Mouse (Mus musculus): ENCODE measurements around the gene Narfl. TPM values are rescaled to one million over a fixed set of nuclear protein-coding genes. Genes with fewer than 3 reads are reported as not detected.

Gene Narfl
- polyA plus RNA-seq, 1 experiment = 18.6 TPM

DNA sequence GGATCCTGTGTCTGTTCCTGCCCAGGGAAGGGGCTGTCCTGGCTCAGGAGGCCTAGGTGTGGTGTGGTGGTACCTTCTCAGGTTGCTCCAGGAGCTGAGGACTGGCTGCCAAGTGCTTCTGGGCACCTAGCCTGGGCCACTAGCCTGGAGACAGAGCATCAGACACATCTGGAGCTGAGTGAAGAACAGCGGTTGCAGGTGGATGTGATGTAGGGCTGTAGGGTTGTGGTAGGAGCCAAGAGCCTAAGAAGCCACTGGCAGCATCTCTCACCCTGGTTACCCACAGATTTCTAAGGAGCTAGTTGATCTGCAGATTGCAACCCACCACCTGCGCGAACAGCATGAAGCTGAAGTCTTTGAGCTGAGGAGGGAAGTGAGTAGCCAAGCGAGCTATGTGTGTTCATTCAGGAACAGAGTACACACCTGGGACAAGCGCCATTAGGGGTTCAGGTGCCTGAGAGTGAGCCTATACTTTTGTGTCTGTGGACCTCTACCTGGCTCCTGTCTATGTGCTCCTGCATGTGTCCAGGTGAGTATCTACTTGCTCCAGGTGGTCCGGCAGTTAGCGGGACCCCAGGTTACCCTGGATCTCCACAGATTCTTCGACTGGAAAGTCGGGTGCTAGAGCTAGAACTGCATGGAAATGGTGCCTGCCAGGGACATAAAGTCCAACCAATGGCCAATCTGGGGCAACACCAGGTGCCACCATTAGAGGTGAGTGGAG lies 13.4 kb downstream of the Narfl start:
- peaks cover 7% of the 10 kb centered on the region for H3K36me3 ChIP-seq (ENCODE audit: control insufficient read depth, insufficient read depth, low read length)
- DNase-seq (ENCODE audit: low read depth in 1 of 2, low spot score in 2 of 2) = no peak
- no peak for TF ChIP-seq POLR2A (IDR thresholded peaks at IDR 0.05; ENCODE audit: low read depth, low read length)
- H3K4me3 ChIP-seq (ENCODE audit: extremely low read depth, insufficient read depth, insufficient read length) = no peak overlapping the region
- H3K27ac ChIP-seq (ENCODE audit: insufficient read depth, low read length) = no peak overlapping the region
- H3K27me3 ChIP-seq (ENCODE audit: control insufficient read depth, insufficient read depth, low read length) = no peaks in the 10 kb centered on the region
- WGBS = 87% methylated on average over 9 of the region's 9 CpGs
- peaks cover 11% of the 10 kb centered on the region for H3K4me1 ChIP-seq (ENCODE audit: control insufficient read depth, insufficient read depth, insufficient read length)

DNA sequence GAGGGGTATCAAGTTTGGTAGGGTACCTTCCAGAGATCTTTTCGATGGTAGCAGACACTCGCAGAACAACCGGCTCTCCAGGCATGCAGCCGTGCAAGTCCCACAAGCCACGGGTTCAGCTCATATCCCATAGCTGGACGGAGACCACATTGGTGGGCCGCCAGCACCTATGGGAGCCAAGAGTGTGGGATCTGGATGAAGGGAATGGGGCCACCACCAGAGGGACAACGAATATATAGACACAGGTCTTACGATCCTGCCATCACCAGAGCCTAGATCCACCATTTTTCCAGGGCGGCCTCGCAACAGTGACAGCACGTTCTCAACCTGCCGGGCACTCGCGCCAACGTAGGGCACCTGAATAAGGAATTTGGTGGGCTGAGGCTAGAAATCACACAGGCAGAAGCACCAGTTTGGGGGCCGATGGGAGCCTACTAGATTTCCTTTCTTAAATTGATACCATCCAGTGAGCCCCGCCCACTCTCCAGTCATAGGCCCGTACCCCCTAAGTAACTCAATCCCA lies 17.8 kb downstream of the Narfl start:
- H3K27ac ChIP-seq (ENCODE audit: insufficient read depth, low read length) = peak overlapping the region; percentile 94; the same call in 1 of the 2 replicates
- peak overlapping the region; percentile 97 for H3K4me3 ChIP-seq (ENCODE audit: extremely low read depth, insufficient read depth, insufficient read length)
- WGBS = 26% methylated on average over 19 of the region's 19 CpGs
- TF ChIP-seq CTCF (IDR thresholded peaks at IDR 0.05; ENCODE audit: extremely low read depth, insufficient read depth, insufficient read length, insufficient replicate concordance) (no peak), POLR2A (IDR thresholded peaks at IDR 0.05; ENCODE audit: low read depth, low read length) (no peak)
- H3K27me3 ChIP-seq (ENCODE audit: control insufficient read depth, insufficient read depth, low read length) = no peaks in the 10 kb centered on the region
- H3K36me3 ChIP-seq (ENCODE audit: control insufficient read depth, insufficient read depth, low read length) = no peaks in the 10 kb centered on the region; the same call in none of the 2 replicates
- no peak for DNase-seq (ENCODE audit: low read depth in 1 of 2, low spot score in 2 of 2)
- H3K4me1 ChIP-seq (ENCODE audit: control insufficient read depth, insufficient read depth, insufficient read length) = peaks cover 15% of the 10 kb centered on the region

- DNase-seq (ENCODE audit: low read depth in 1 of 2, low spot score in 2 of 2) = peak; percentile 82 to 83
- no peaks in the 10 kb centered on the region; the same call in none of the 2 replicates for H3K36me3 ChIP-seq (ENCODE audit: control insufficient read depth, insufficient read depth, low read length)
- H3K27me3 ChIP-seq (ENCODE audit: control insufficient read depth, insufficient read depth, low read length) = no peaks in the 10 kb centered on the region
- under 1% methylated on average over 45 of the region's 45 CpGs for WGBS
- H3K27ac ChIP-seq (ENCODE audit: insufficient read depth, low read length) = peak overlapping the region; percentile 94
- H3K4me3 ChIP-seq (ENCODE audit: extremely low read depth, insufficient read depth, insufficient read length) = peak overlapping the region; percentile 97
- peaks cover 15% of the 10 kb centered on the region for H3K4me1 ChIP-seq (ENCODE audit: control insufficient read depth, insufficient read depth, insufficient read length)
- TF ChIP-seq CTCF (IDR thresholded peaks at IDR 0.05; ENCODE audit: extremely low read depth, insufficient read depth, insufficient read length, insufficient replicate concordance) (no peak), POLR2A (IDR thresholded peaks at IDR 0.05; ENCODE audit: low read depth, low read length) (peak; percentile 72)
These were observed 18.4 kb downstream of the Narfl start for GRCm38 (mm10) chr17:25791843-25792527.

DNA sequence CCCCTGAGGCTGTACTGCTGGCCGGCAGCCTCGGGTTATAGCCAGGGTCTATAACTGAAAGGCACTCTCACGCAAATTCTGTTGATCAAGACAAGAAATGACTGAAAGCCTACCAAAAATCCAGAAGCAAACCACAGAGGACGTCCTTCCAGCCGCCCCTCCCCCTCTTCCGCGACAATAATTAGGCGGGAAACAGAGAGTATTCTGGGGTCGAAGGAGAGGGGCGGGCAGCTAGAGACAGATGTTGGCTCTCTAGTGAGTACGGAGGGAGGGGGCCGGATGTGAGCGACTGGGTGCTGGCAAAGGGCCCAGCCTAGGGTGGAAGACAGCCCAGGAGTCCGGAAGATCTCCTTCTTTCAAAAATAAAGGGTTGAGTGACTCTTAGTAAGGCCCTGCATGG lies 19.0 kb downstream of the Narfl start, which contains the start of gene Fam173a:
Gene Fam173a, minus strand, starts transcription at position 287 of the 400 bp plus-strand sequence.
- WGBS = under 1% methylated on average over 14 of the region's 14 CpGs
- peaks cover 15% of the 10 kb centered on the region for H3K4me1 ChIP-seq (ENCODE audit: control insufficient read depth, insufficient read depth, insufficient read length)

DNA sequence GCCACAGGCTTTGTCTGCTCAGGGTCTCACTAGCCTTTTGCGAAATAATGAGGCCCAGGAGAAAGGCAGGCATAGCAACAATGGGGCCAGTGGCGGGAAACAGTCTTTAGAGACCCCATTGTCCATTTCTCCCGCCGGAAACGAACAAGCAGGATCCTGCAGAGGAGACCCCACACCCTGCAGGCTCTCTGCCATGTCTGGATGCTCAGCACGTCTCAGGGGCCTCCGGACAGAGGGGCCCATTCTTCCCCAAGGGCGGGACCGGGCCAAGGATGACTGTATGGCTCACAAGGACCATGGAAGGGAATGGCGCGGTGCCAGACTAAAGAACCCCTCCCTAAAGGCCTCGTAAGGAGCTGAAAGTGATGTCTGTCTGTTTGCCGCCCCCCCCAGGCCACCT lies 20.6 kb downstream of the Narfl start:
- WGBS = 92% methylated on average over 13 of the region's 13 CpGs
- Histone ChIP-seq H3K4me3 (ENCODE audit: extremely low read depth, insufficient read depth, insufficient read length) (no peak overlapping the region), H3K36me3 (ENCODE audit: control insufficient read depth, insufficient read depth, low read length) (no peaks in the 10 kb centered on the region; the same call in 1 of the 2 replicates), H3K27me3 (ENCODE audit: control insufficient read depth, insufficient read depth, low read length) (no peaks in the 10 kb centered on the region), H3K4me1 (ENCODE audit: control insufficient read depth, insufficient read depth, insufficient read length) (peaks cover 15% of the 10 kb centered on the region), H3K27ac (ENCODE audit: insufficient read depth, low read length) (no peak overlapping the region)
- no peak for DNase-seq (ENCODE audit: low read depth in 1 of 2, low spot score in 2 of 2)
- no peak for TF ChIP-seq POLR2A (IDR thresholded peaks at IDR 0.05; ENCODE audit: low read depth, low read length)
- no peak for TF ChIP-seq CTCF (IDR thresholded peaks at IDR 0.05; ENCODE audit: extremely low read depth, insufficient read depth, insufficient read length, insufficient replicate concordance)

More for the DNA sequence above, 19.0 kb downstream of the Narfl start, which contains the start of gene Fam173a:
- peak within 1 kb of the TSS; percentile 97 for H3K4me3 ChIP-seq (ENCODE audit: extremely low read depth, insufficient read depth, insufficient read length)
- H3K27me3 ChIP-seq (ENCODE audit: control insufficient read depth, insufficient read depth, low read length) = no peaks in the 10 kb centered on the region
- TF ChIP-seq CTCF (IDR thresholded peaks at IDR 0.05; ENCODE audit: extremely low read depth, insufficient read depth, insufficient read length, insufficient replicate concordance) = no peak
- TF ChIP-seq POLR2A (IDR thresholded peaks at IDR 0.05; ENCODE audit: low read depth, low read length) = no peak
- peak within 1 kb of the TSS; percentile 94 for H3K27ac ChIP-seq (ENCODE audit: insufficient read depth, low read length)
- DNase-seq (ENCODE audit: low read depth in 1 of 2, low spot score in 2 of 2) = peak; percentile 61 to 70
- no peaks in the 10 kb centered on the region; the same call in none of the 2 replicates for H3K36me3 ChIP-seq (ENCODE audit: control insufficient read depth, insufficient read depth, low read length)

DNA sequence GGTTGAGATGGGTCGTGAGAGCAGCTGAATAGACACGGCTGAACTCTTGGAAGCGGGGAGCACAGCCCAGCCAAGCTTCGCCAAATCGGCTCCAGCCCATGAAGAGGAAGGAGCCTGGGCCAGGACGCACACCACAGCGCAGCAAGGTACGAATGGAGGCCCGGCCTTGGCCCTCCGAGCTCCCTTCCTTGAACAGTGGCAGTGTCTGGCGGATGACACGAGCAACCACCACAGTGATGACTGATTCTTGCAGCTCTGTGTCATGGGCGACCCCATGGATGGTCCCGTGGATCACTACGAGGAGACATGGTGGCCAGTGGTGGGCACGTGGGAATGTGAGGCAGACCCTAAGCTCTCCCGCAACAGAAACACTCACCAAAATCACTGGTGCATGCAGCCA lies 21.4 kb downstream of the Narfl start:
- WGBS = 97% methylated on average over 17 of the region's 17 CpGs
- Histone ChIP-seq H3K27ac (ENCODE audit: insufficient read depth, low read length) (no peak overlapping the region), H3K4me3 (ENCODE audit: extremely low read depth, insufficient read depth, insufficient read length) (no peak overlapping the region), H3K27me3 (ENCODE audit: control insufficient read depth, insufficient read depth, low read length) (no peaks in the 10 kb centered on the region), H3K4me1 (ENCODE audit: control insufficient read depth, insufficient read depth, insufficient read length) (peaks cover 15% of the 10 kb centered on the region), H3K36me3 (ENCODE audit: control insufficient read depth, insufficient read depth, low read length) (no peaks in the 10 kb centered on the region)
- no peak for TF ChIP-seq POLR2A (IDR thresholded peaks at IDR 0.05; ENCODE audit: low read depth, low read length)
- TF ChIP-seq CTCF (IDR thresholded peaks at IDR 0.05; ENCODE audit: extremely low read depth, insufficient read depth, insufficient read length, insufficient replicate concordance) = no peak
- no peak for DNase-seq (ENCODE audit: low read depth in 1 of 2, low spot score in 2 of 2)
